Mouse (Mus musculus): ENCODE data around the gene Pex26.

Gene Pex26

GRCm38 (mm10) chr6:121209584-121209983 is 26.1 kb downstream of the Pex26 start:
- in situ Hi-C loops (cut with MboI): no loop called here

- in situ Hi-C loops (cut with MboI): no loop called here
Observed at GRCm38 (mm10) chr6:121210149-121210925, 26.9 kb downstream of the Pex26 start, which contains the start of gene Tuba8. Tuba8 (plus strand) TSS chr6:121210696.

- in situ Hi-C loops (cut with MboI): no loop called here
Observed at GRCm38 (mm10) chr6:121210926-121211289, 27.4 kb downstream of the Pex26 start.

GRCm38 (mm10) chr6:121211743-121212142 is 28.3 kb downstream of the Pex26 start:
- in situ Hi-C loops (cut with MboI): no loop called here

- in situ Hi-C loops (cut with MboI): no loop called here
Observed at GRCm38 (mm10) chr6:121212988-121213387, 29.5 kb downstream of the Pex26 start.

- in situ Hi-C loops (cut with MboI): no loop called here
Observed at GRCm38 (mm10) chr6:121214221-121214620, 30.8 kb downstream of the Pex26 start.

- in situ Hi-C loops (cut with MboI): no loop called here
Observed at GRCm38 (mm10) chr6:121214667-121215330, 31.3 kb downstream of the Pex26 start.

GRCm38 (mm10) chr6:121215336-121215735 is 31.9 kb downstream of the Pex26 start:
- in situ Hi-C loops (cut with MboI): no loop called here

GRCm38 (mm10) chr6:121215896-121216295 is 32.4 kb downstream of the Pex26 start:
- in situ Hi-C loops (cut with MboI): no loop called here

GRCm38 (mm10) chr6:121216589-121217255 is 33.3 kb downstream of the Pex26 start:
- in situ Hi-C loops (cut with MboI): no loop called here

GRCm38 (mm10) chr6:121218002-121218401 is 34.5 kb downstream of the Pex26 start:
- in situ Hi-C loops (cut with MboI): no loop called here

- in situ Hi-C loops (cut with MboI): no loop called here
Observed at GRCm38 (mm10) chr6:121219406-121219805, 35.9 kb downstream of the Pex26 start.

- in situ Hi-C loops (cut with MboI): no loop called here
Observed at GRCm38 (mm10) chr6:121220181-121220580, 36.7 kb downstream of the Pex26 start.

- in situ Hi-C loops (cut with MboI): no loop called here
Observed at GRCm38 (mm10) chr6:121221876-121222597, 38.6 kb downstream of the Pex26 start.

- in situ Hi-C loops (cut with MboI): no loop called here
Observed at GRCm38 (mm10) chr6:121223001-121223400, 39.5 kb downstream of the Pex26 start.

GRCm38 (mm10) chr6:121224067-121224466 is 40.6 kb downstream of the Pex26 start:
- in situ Hi-C loops (cut with MboI): no loop called here

GRCm38 (mm10) chr6:121224993-121225392 is 41.5 kb downstream of the Pex26 start:
- in situ Hi-C loops (cut with MboI): no loop called here

GRCm38 (mm10) chr6:121226043-121226442 is 42.6 kb downstream of the Pex26 start:
- in situ Hi-C loops (cut with MboI): no loop called here

GRCm38 (mm10) chr6:121226744-121227143 is 43.3 kb downstream of the Pex26 start:
- in situ Hi-C loops (cut with MboI): no loop called here

GRCm38 (mm10) chr6:121228421-121228820 is 45.0 kb downstream of the Pex26 start:
- in situ Hi-C loops (cut with MboI): no loop called here

- in situ Hi-C loops (cut with MboI): no loop called here
Observed at GRCm38 (mm10) chr6:121232652-121233051, 49.2 kb downstream of the Pex26 start.

- in situ Hi-C loops (cut with MboI): no loop called here
Observed at GRCm38 (mm10) chr6:121236386-121236785, 52.9 kb downstream of the Pex26 start.
